Mouse (Mus musculus) ovary, postnatal 36 days (tissue): ENCODE data around the gene Ctdsp1.

Experiments
- DNase-seq: peaks from one replicate; pipeline ENCODE4 v3.0.0; 2022; ENCODE audit warnings: low spot score, mixed read lengths

The Ctdsp1 gene

DNA sequence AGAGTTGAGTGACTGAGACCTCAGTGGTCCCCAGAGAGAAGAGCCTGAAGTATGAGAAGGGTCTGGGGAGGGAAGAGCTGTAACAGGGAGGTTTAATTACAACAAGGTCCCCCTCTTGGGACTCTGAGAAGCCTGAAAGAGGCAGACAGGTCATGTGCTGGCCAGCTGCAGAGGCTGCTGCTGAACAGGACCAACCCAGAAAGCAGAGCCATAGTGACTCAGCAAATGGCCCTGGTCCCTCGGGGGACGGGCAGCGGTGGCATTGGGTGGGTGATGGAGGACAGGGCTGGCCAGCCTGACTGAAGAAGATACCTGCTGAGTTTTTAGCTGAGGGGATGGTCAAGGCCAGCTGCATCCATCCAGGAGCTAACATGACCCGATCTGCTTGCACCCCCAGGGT, 14.9 kb upstream of the Ctdsp1 start:
- DNase-seq, result no peak

DNA sequence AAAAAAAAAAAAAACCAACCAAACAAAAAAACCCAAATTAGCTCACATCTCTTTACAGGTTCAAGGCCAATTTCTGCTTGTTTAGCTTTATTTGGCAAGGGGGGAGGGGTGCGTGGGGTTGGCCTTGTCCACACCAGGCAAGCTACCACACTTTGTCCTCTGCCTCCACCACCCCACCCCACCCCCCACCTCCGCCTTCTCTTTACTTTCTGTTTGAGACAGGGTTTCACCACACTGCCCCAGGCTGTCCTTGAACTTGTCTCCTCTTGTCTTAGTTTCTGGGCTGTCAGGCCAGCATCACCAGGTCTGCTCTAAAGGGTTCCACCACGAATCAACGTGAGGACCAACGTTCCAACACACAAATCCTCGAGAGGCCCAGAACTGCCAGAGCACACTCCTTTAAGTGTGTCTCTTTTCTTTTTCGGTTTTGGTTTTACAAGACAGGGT, 12.2 kb upstream of the Ctdsp1 start:
- DNase-seq, result no peak

DNA sequence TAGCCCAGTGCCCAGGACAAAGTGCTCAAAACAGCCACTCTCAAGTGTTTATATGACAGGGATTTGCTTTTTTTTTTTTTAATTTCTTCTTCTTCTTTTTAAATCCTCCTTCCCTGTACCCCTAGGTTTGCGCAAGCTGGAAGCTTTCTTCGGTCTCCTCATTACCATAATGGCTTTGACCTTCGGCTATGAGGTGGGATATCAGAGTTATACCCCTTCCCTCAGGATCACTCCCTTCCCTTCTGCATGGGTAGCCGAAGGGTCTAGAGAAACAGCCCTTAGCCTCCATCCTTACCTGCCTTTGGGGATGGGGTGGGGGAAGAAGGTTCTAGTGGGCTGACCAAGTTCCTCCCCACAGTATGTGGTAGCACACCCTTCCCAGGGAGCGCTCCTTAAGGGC, 10.8 kb upstream of the Ctdsp1 start:
- no peak for DNase-seq

DNA sequence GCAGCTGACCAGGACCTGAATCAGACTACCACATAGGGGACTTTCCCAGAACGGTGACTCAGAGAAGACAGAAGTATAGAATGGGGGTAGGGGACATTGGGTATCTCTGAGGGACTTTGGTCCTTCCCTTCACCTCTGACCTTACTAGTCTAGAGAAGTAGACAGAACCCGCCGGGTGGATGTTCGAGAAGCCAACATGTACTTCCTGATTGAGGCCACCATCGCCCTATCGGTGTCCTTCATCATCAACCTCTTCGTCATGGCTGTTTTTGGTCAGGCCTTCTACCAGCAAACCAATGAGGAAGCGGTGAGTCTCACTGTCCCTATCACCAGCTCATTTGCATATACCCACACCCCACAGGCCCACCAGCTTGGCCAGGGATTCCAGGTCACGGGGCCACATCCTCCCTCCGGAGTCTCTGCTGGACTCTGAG, 9.7 kb upstream of the Ctdsp1 start:
- no peak for DNase-seq

DNA sequence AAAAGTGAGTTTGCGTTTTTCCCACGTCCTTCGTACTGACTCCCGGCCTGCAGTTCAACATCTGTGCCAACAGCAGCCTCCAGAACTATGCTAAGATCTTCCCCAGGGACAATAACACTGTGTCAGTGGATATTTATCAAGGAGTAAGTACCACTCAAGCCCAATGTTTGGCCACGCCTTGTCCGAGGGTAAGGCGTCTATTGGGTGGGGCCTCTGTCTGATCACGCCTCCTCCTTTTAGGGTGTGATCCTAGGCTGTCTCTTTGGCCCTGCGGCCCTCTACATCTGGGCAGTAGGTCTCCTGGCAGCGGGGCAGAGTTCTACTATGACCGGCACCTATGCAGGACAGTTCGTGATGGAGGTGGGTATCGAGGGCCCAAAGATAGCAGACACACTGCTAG, 7.9 kb upstream of the Ctdsp1 start:
- no peak for DNase-seq

DNA sequence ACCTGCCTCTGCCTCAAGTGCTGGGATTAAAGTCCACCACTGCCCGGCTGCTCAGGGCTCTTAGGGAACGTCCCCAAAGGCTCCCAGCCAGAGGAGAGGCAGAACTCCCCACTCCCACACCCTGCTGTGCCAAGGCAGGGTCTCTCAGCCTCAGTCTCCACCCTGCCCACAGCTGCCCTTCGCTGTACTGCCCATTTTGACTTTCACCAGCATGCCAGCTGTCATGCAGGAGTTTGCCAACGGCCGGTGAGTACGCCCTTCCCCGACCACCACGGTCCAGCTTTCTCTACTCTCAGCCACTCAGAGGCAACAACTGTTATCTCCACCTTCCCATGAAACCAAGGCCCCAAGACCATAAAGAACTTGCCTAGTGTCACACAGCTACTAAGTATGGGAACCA, 6.8 kb upstream of the Ctdsp1 start:
- no peak for DNase-seq

DNA sequence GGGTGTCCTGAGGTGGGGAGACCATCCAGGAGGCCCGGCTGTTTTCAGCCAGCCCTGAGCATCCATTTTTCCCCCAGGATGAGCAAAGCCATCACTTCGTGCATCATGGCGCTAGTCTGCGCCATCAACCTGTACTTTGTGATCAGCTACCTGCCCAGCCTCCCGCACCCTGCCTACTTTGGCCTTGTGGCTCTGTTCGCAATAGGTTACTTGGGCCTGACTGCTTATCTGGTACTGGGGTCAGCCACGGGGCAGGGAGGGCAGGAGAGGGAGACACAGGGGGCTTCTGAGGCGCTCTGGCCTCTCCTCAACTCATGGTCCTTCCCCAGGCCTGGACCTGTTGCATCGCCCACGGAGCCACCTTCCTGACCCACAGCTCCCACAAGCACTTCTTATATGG, 6.2 kb upstream of the Ctdsp1 start:
- DNase-seq, result no peak

DNA sequence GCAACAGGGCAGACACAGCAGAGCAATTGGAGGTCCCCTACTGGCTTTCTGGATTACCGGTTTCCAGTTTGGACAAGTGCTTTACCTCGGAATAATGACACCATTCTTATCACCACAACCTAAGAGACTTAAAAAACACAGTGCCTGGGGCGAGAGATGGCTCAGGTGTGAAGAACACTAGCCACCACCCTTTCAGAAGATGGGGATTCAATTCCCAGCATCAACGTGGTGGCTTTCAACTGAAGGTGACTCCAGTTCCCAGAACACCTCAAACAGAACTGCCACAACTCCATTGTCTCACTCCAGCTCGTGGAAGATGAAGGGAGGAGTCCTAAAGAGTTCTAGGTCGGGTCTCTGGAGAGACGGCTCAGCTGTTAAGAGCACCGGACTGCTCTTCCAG, 5.8 kb upstream of the Ctdsp1 start:
- DNase-seq, result no peak

DNA sequence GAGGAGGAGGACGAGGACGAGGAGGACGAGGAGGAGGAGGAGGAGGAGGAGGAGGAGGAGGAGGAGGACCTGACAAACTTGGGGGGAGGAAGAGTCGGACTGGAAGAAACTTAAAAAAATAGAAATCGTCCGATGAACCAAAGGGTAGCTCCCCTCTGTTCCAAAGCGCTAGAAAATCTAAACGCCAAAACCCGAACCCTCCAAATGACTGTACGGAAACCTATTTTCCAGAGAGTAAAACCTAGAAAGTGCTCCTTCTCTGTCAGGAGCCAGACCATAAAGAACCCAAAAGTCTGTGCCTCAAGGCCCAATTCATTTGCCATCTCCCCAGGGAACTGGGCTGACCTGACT, 5.0 kb upstream of the Ctdsp1 start:
- no peak for DNase-seq

DNA sequence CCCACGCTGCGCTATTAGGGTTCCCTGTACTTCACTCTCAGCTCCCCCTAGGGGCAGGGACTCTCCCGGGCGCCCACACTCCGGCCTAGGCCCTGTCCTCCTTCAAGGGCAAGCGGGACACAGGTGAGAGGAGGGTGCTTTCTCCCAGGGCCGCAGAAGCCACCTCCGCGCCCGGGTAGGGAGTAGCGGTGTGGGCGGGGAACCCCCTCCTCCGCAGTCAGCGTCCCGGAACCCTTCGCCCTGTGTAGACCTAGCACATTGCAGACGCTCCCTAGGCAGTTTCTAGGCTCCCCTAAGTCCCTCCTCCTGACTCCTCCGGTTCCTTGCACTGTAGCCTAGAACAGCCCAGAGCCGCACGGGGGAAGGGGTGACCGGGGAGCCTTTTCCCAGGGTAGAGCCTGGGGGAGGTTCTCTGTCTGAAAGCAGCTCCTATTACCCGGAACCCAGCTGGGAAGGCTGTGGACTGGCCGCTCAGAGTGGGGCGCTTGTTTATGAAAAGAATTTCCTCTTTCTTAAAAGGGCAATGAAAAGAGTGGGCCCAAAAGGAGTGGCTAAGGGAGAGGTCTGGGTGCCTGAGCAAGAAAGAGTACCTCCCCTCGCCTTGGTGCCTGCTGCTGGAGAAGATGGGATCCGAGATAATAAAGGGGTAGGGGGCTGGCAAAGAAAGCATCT, 4.5 kb upstream of the Ctdsp1 start:
- peak; percentile 94 for DNase-seq

DNA sequence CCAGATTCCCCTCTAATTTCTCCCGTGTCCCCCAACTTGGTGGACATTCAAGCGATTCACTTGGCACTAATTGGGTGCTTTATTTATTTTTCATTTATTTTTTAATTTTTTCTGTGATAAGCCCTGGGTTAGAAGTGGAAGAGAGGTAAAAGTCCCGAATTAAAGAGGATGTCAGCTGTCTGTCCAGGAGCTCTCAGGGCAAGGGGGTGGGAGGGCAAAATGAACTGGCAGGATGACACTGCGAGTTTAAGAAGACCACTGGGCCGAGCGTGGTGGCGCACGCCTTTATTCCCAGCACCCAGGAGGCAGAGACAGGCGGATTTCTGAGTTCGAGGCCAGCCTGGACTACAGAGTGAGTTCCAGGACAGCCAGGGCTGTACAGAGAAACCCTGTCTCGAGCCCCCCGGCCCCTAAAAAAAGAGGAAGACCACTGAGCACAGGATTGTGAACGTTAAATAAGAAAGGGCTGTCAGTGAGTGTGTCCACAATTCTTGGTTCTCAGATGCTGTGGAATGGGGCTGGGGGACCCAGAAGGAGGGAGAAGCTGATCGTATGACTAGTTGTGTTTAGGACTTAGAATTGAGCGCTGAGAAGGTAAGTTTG, 3.8 kb upstream of the Ctdsp1 start:
- DNase-seq, result no peak

DNA sequence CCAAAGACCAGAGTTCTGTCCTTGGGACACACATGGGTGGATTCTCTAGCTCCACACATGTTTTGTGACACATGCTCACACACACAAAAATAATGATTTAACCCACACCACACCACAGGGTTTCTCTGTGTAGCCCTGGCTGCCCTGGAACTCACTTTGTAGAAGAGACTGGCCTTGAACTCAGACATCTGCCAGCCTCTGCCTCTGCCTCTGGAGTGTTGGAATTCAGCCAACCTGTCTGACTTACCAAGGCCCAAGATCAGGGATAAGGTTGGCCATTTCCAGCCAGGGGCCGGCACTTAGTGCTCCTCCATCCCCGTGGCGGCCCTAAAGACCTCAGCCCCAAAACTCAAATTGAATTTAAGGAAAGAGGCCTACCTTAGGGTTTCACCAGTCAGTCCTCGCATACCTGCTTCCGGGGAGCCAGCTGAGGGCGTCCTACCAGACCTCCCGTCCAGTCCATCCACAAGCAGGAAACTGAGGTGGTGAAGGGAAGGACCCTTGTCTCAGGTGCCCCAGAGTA, 2.9 kb upstream of the Ctdsp1 start:
- DNase-seq, result no peak

DNA sequence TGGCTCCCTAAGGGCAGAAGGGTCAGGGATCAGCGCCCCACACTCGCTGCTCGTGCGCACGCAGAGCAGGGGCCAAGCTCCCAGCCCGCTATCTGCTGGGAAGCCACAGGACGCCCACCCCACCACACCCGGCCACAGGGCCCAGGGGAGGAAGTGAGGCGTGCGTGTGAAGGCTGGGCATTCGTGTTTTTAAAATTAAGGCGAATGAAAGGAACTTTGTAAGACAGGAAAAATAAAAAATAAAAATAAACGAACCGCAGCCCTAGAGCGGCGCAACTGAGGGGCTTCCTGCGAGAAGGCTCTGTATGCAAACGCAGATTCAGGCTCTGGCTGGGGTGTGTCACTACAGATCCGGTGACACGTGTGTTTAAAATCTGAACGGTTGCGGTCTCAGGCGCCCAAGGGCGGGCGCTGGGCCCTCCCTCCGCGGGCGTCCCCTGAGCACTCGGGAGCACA, 1.4 kb upstream of the Ctdsp1 start:
- DNase-seq, result peak; percentile 49

DNA sequence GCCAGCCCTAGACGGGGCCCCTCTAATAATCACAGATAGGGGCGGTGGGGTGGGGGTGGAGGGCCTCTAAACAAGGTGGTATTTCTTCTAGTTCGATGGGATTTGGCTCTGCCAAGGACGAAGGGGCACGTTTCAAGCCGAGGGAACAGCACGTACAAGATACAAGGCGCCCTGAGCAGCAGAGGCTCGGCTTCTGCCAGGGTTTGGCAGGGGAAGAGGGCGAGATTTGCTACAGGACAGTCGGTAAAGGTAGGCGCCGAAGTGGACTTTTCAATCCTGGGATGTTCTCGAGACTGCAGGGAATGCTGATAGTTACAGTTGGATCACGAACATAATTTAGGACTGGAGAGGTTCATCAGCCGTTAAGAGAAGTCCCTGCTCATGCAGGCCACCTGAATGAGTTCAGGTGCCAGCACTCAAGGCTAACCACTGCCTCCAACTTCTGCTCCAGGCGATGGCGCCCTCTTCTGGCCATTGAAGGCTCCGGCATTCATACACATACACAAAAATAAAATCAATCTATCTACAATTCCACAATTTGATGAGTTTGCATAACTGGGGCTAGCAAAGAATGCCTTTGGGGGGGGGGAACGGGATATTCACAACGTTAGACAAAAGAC, 912 bp upstream of the Ctdsp1 start:
- DNase-seq, result peak; percentile 63

DNA sequence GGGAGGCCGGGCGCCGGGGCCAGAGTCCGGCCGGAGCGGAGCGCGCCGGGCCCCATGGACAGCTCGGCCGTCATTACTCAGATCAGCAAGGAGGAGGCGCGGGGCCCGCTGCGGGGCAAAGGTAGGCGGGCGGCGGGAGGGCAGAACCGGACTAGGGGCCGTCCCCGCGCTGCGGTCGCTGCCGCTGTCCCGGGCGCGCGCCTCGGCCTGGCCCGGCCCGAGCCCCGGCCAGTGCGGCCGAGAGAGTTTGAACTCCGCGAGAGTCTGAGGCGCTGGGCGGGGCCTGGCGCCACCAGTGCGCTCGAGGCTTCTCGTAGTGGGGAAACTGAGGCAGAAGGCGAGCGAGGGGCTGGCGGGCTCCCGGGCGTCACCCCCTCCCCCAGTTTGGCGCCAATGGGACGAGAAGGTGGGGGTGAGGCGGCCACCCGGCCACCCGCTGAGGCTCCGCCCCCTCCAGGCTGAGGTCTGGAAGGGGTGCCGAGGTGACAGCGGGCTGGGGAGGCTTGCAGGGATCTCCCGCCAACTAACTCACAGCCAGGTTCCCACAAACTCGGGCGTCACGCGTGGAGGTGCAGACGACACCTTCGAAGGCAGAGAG, 634 bp downstream of the Ctdsp1 start:
- peak; percentile 83 for DNase-seq

DNA sequence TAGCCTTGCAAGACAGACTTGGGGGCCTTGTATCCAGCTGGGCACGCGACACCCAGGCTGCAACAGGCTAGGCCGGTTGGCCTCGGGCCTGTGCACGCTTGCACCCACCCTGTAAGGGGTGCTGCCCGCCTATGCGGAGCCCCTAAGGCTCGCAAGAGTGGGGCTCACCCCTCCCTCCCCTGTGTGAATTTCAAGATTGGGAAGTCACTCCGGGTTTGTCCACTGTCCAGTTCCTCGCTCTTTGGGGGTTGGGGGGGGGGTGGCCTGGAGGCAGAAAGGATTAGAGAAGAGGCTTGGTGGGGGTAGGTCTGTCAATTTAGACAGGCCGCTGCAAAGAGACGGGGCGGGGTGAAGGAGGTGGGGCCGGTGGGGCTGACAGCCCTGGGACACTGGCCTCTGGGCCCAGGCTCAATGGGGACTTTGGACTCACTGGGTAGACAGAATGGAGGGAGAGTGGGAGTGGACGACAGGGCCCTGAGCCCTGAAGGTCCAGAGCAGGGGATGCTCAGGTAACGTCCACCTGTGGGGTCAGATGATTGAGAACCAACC, 1.2 kb downstream of the Ctdsp1 start:
- DNase-seq, result peak; percentile 25

DNA sequence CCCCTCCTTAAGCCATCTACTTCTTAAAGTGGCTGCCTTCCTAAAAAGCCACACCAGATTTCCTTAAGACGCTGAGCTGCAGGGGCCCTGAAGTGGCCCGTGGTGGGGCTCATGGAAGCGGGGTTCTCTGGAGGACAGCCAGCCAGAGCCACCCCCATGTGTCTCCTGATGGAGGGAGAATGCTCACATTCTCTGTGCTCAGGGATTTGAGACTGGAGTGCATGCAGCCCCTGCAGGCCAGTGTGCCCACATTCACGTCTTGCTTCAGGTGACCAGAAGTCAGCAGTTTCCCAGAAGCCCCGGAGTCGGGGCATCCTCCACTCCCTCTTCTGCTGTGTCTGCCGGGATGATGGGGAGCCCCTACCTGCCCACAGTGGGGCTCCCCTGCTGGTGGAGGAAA, 1.7 kb downstream of the Ctdsp1 start:
- DNase-seq, result no peak

DNA sequence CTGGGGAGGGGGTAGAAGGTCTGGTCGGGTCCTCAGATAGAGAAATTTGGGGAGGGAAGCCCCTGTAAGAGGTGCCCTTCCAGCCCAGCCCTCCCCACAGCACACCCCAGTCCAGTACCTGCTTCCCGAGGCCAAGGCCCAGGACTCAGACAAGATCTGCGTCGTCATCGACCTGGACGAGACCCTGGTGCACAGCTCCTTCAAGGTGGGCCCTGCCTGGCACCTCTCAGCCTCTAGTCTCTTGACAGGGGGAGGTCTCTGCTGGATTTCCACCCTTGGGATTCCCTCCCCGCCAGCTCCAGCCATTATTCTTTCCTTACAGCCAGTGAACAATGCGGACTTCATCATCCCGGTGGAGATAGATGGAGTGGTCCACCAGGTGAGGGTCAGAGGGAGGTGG, 2.4 kb downstream of the Ctdsp1 start:
- DNase-seq, result no peak

DNA sequence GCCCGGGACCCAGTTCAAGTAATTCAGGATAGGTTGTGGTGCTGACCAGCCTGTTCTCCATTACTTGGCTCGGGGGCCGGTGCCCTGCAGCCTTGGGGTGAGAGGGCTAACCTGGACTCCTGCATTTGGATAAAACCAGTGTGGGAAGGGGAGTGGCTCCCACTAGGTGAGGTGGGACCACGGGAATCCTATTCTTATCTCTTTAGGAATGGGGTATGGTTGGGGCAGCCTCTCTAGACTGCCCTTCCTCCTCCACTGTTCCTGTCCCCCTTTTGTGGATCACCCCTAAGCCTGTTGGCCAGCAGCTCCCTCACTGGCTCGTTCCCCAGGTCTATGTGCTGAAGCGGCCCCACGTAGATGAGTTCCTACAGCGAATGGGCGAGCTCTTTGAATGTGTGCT, 3.0 kb downstream of the Ctdsp1 start:
- DNase-seq, result no peak

DNA sequence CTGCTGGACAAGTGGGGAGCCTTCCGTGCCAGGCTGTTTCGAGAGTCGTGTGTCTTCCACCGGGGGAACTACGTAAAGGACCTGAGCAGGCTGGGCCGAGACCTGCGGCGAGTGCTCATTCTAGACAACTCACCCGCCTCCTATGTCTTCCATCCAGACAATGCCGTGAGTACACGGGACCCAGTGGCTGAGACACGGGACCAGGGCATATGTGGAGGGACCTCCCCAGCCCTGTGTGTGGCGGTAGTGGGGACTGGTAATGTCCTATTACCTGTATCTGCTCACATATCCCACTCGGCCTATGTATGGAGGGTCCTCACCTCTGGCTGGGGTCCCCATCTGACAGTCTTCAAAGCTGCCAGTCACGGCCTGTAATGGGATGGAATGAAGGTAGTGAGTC, 3.5 kb downstream of the Ctdsp1 start:
- no peak for DNase-seq

DNA sequence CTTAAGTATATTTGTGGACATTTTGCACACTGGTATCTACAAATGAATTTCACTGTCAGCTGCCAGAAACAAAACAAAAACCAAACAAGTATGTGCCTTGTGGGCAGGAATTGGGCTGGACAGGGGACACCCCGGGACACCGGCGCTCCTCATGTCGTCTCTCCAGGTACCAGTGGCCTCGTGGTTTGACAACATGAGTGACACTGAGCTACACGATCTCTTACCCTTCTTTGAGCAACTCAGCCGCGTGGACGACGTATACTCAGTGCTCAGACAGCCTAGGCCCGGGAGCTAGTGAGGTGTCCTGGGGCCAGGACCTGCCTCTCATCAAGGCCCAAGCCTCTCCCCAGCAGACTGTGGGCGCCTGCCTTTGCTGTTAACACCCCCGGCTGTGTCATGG, 4.0 kb downstream of the Ctdsp1 start:
- DNase-seq, result no peak

DNA sequence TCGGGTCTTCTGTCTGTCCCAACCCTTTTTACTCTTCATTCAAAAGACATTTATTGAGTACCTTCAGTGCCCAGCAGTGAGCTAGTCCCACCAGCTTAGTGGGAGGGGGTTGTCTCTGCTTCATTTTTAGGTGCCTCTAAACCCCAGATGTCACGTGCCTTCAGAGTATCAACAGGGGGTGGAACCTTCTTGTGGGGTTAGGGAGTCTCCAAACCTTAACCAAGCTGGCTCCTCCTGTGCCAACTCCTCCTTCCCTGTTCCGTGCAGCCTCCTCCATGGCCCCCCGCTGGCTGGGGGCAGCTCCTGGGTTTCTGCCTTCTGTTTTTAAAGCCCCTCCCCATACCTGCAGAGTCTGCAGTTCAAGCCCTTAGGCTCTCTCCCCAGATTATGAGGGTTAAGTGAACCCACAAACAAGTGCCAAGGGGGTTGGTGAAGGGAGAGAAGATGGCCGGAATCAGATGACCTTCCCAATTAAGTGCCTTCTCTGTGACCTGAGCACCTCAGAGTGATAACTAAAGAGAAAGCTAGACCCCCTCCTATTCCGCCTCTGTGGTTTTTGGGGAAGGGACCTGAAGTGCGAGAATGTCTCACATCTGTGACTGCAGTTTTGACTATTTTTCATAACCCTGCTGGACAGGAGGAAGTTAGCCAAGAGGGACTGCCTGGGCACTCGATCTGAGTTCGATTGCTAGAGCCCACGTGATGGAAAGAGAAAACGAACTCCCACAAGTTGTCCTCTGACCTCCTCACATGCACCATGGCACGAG, 5.3 kb downstream of the Ctdsp1 start:
- peak; percentile 37 for DNase-seq
